ENCODE assay signal across 17 mouse cellular contexts in genomic region chr5:129214023-129214422, GRCm38 (mm10).
A peak's percentile ranks its signal among the peaks of the same experiment; 100 is the strongest.
DNase-seq lines count a peak whose midpoint lies in the region; ATAC-seq and TF ChIP-seq lines count a peak whose summit lies in the region.
"Had no signal": no experiment of that assay in that cellular context is flagged by ENCODE, and none has a peak within 500 bp of the region (broad histone marks: within the 10 kb centered on the region; RNA-seq: fewer than 3 reads in every experiment).

No protein-coding gene starts in this region.

- no peak for DNase-seq in ES-E14 (ENCODE audit: low read depth, low spot score)
- peak; percentile 60 for DNase-seq in midbrain, embryonic 14.5 days
- no peak for DNase-seq in adrenal gland, postnatal 10 days
- DNase-seq in gastrocnemius, postnatal 25 days, result no peak
- DNase-seq in lung, postnatal 25 days (ENCODE audit: low spot score), result no peak
- DNase-seq: B cell, adult 2 months; cerebellum, adult 2 months; forebrain, postnatal 0 days; gastrocnemius, postnatal 14 days; lung, postnatal 10 days; right cerebral cortex, postnatal 25 days; thymus, adult 2 months had no signal

- H3K4me2 ChIP-seq in forebrain, embryonic 12.5 days, result no peak overlapping the region
- H3K4me2 ChIP-seq in forebrain, embryonic 13.5 days, result no peak overlapping the region
- H3K4me2 ChIP-seq in embryonic facial prominence, embryonic 12.5 days (replicated peaks), result no peak overlapping the region
- no peak overlapping the region for H3K4me2 ChIP-seq in midbrain, embryonic 14.5 days (ENCODE audit: low read length)
- H3K4me2 ChIP-seq: heart, embryonic 13.5 days; liver, embryonic 12.5 days had no signal

- WGBS in forebrain, embryonic 12.5 days, result 48% methylated on average over 9 of the region's 9 CpGs
- 54% methylated on average over 9 of the region's 9 CpGs for WGBS in forebrain, embryonic 13.5 days
- 44% methylated on average over 9 of the region's 9 CpGs for WGBS in embryonic facial prominence, embryonic 12.5 days
- WGBS in midbrain, embryonic 14.5 days, result 53% methylated on average over 9 of the region's 9 CpGs

- peaks cover 34% of the 10 kb centered on the region for H3K4me1 ChIP-seq in forebrain, embryonic 12.5 days
- H3K4me1 ChIP-seq in forebrain, embryonic 13.5 days, result peaks cover 25% of the 10 kb centered on the region
- peaks cover 7 to 19% of the 10 kb centered on the region in 2 experiments for H3K4me1 ChIP-seq in ES-E14 (ENCODE audit: control insufficient read depth in 2 of 2, insufficient read depth in 2 of 2, low read length in 2 of 2, poor library complexity in 1 of 2)
- H3K4me1 ChIP-seq in embryonic facial prominence, embryonic 12.5 days, result peaks cover 19% of the 10 kb centered on the region
- H3K4me1 ChIP-seq in midbrain, embryonic 14.5 days (ENCODE audit: control insufficient read depth, insufficient read depth, low read length), result peaks cover 34% of the 10 kb centered on the region

- H3K9me3 ChIP-seq in forebrain, embryonic 12.5 days, result 0 out of 2 replicates have a peak, but pooled peaks cover 4% of the 10 kb centered on the region
- H3K9me3 ChIP-seq in forebrain, embryonic 13.5 days (replicated peaks), result no peaks in the 10 kb centered on the region
- H3K9me3 ChIP-seq in ES-E14 (ENCODE audit: control insufficient read depth, insufficient read depth, low read depth, low read length), result no peaks in the 10 kb centered on the region
- no peaks in the 10 kb centered on the region for H3K9me3 ChIP-seq in embryonic facial prominence, embryonic 12.5 days
- H3K9me3 ChIP-seq in midbrain, embryonic 14.5 days (ENCODE audit: control insufficient read depth, low read length), result no peaks in the 10 kb centered on the region
- H3K9me3 ChIP-seq: heart, embryonic 13.5 days; liver, embryonic 12.5 days had no signal

- H3K27ac ChIP-seq in forebrain, embryonic 12.5 days, result no peak overlapping the region
- no peak overlapping the region for H3K27ac ChIP-seq in forebrain, embryonic 13.5 days
- H3K27ac ChIP-seq in ES-E14 (ENCODE audit: insufficient read depth, low read depth, low read length, poor library complexity, severe bottlenecking), result no peak overlapping the region
- H3K27ac ChIP-seq in embryonic facial prominence, embryonic 12.5 days, result no peak overlapping the region
- no peak overlapping the region for H3K27ac ChIP-seq in midbrain, embryonic 14.5 days (replicated peaks; ENCODE audit: low read depth, low read length)
- H3K27ac ChIP-seq: heart, embryonic 13.5 days; liver, embryonic 12.5 days had no signal

- ATAC-seq in forebrain, embryonic 12.5 days (ENCODE audit: low FRiP score), result peak; percentile 71
- ATAC-seq in forebrain, embryonic 13.5 days, result no peak
- ATAC-seq in embryonic facial prominence, embryonic 12.5 days (ENCODE audit: insufficient number of reproducible peaks, insufficient read depth, low FRiP score, low TSS enrichment), result 0 out of 2 replicates have a peak, but pooled peaks have one; percentile 53
- no peak for ATAC-seq in midbrain, embryonic 14.5 days (ENCODE audit: low FRiP score, low TSS enrichment)
- ATAC-seq: forebrain, postnatal 0 days; liver, embryonic 12.5 days had no signal

- H3K27me3 ChIP-seq in forebrain, embryonic 12.5 days, result peaks cover 7% of the 10 kb centered on the region
- H3K27me3 ChIP-seq in forebrain, embryonic 13.5 days, result no peaks in the 10 kb centered on the region
- H3K27me3 ChIP-seq in embryonic facial prominence, embryonic 12.5 days, result peaks cover 3% of the 10 kb centered on the region; the same call in 1 of the 2 replicates
- H3K27me3 ChIP-seq in midbrain, embryonic 14.5 days (ENCODE audit: control insufficient read depth, insufficient read depth, low read length), result no peaks in the 10 kb centered on the region

- no peaks in the 10 kb centered on the region for H3K36me3 ChIP-seq in forebrain, embryonic 12.5 days (replicated peaks)
- H3K36me3 ChIP-seq in forebrain, embryonic 13.5 days (ENCODE audit: poor library complexity, severe bottlenecking), result no peaks in the 10 kb centered on the region
- no peaks in the 10 kb centered on the region for H3K36me3 ChIP-seq in ES-E14 (ENCODE audit: control insufficient read depth, insufficient read depth, low read length, poor library complexity, severe bottlenecking)
- no peaks in the 10 kb centered on the region for H3K36me3 ChIP-seq in embryonic facial prominence, embryonic 12.5 days
- no peaks in the 10 kb centered on the region for H3K36me3 ChIP-seq in midbrain, embryonic 14.5 days (ENCODE audit: control insufficient read depth, insufficient read depth, low read length)
- H3K36me3 ChIP-seq: heart, embryonic 13.5 days; liver, embryonic 12.5 days had no signal

- no peak overlapping the region for H3K9ac ChIP-seq in forebrain, embryonic 12.5 days
- no peak overlapping the region for H3K9ac ChIP-seq in forebrain, embryonic 13.5 days
- no peak overlapping the region for H3K9ac ChIP-seq in ES-E14 (ENCODE audit: insufficient read depth, low read depth, low read length, poor library complexity, severe bottlenecking)
- no peak overlapping the region for H3K9ac ChIP-seq in embryonic facial prominence, embryonic 12.5 days
- H3K9ac ChIP-seq in midbrain, embryonic 14.5 days (replicated peaks; ENCODE audit: low read length), result no peak overlapping the region
- H3K9ac ChIP-seq: forebrain, postnatal 0 days; heart, embryonic 13.5 days; liver, embryonic 12.5 days had no signal

- no peak overlapping the region for H3K4me3 ChIP-seq in forebrain, embryonic 12.5 days (replicated peaks)
- no peak overlapping the region for H3K4me3 ChIP-seq in forebrain, embryonic 13.5 days
- H3K4me3 ChIP-seq in ES-E14 (ENCODE audit: insufficient read depth in 1 of 2, low read depth in 1 of 2, low read length in 2 of 2, poor library complexity in 1 of 2, severe bottlenecking in 1 of 2), result no peak overlapping the region
- H3K4me3 ChIP-seq in embryonic facial prominence, embryonic 12.5 days, result no peak overlapping the region
- no peak overlapping the region for H3K4me3 ChIP-seq in midbrain, embryonic 14.5 days (replicated peaks; ENCODE audit: low read depth, low read length)
- H3K4me3 ChIP-seq: heart, embryonic 13.5 days; liver, embryonic 12.5 days had no signal

- in situ Hi-C loops in ES-E14 (cut with MboI; ENCODE audit: low sequenced_read_pairs in 2 of 2, unreplicated experiment in 2 of 2), result no loop called here

TF ChIP-seq in ES-E14, 5 proteins besides CTCF, POLR2A, EP300 and RAD21:
- TF ChIP-seq ZC3H11A (IDR thresholded peaks at IDR 0.05; ENCODE audit: borderline replicate concordance, low read depth, low read length) (no peak), CHD2 (IDR thresholded peaks at IDR 0.05; ENCODE audit: low read depth, low read length) (0 out of 2 replicates have a peak, but pooled peaks have one; percentile 42)

Comparison
In these comparisons a context has a peak if more than half of its experiments do, and no peak if none do; other contexts are left out.
1. ATAC-seq: peak in forebrain, embryonic 12.5 days (single experiment) and embryonic facial prominence, embryonic 12.5 days (single experiment); none in forebrain, embryonic 13.5 days (single experiment) and midbrain, embryonic 14.5 days (single experiment).